Mouse (Mus musculus): ENCODE results near the gene Mybpc2. TPM values are rescaled to one million over a fixed set of nuclear protein-coding genes. Genes with fewer than 3 reads are reported as not detected.

The Mybpc2 gene
- polyA plus RNA-seq, 1 experiment from 2014 or later = 0.22 TPM

GRCm38 (mm10) chr7:44543071-44543470 is 18.6 kb upstream of the Mybpc2 start:
- Histone ChIP-seq H3K9me3 (no peaks in the 10 kb centered on the region), H3K27ac (replicated peaks) (no peak overlapping the region), H3K9ac (replicated peaks) (no peak overlapping the region), H3K4me2 (replicated peaks) (no peak overlapping the region), H3K4me3 (no peak overlapping the region), H3K27me3 (no peaks in the 10 kb centered on the region), H3K4me1 (peaks cover 13% of the 10 kb centered on the region), H3K36me3 (peaks cover 47% of the 10 kb centered on the region)
- ATAC-seq (ENCODE audit: low FRiP score, low read depth) = no peak
- WGBS = 81% methylated on average over 12 of the region's 12 CpGs

- Histone ChIP-seq H3K4me2 (replicated peaks) (no peak overlapping the region), H3K36me3 (peaks cover 52% of the 10 kb centered on the region), H3K27me3 (no peaks in the 10 kb centered on the region), H3K4me3 (no peak overlapping the region), H3K27ac (replicated peaks) (no peak overlapping the region), H3K4me1 (peaks cover 7% of the 10 kb centered on the region), H3K9me3 (no peaks in the 10 kb centered on the region), H3K9ac (replicated peaks) (no peak overlapping the region)
- ATAC-seq (ENCODE audit: low FRiP score, low read depth) = no peak
- 96% methylated on average over 11 of the region's 11 CpGs for WGBS
These were observed 18.1 kb upstream of the Mybpc2 start for GRCm38 (mm10) chr7:44542555-44542954.

GRCm38 (mm10) chr7:44538756-44539624 is 14.5 kb upstream of the Mybpc2 start:
- Histone ChIP-seq H3K27me3 (no peaks in the 10 kb centered on the region), H3K4me1 (no peaks in the 10 kb centered on the region), H3K36me3 (peaks cover 86% of the 10 kb centered on the region), H3K27ac (replicated peaks) (no peak overlapping the region), H3K9me3 (no peaks in the 10 kb centered on the region), H3K4me2 (replicated peaks) (no peak overlapping the region), H3K9ac (replicated peaks) (no peak overlapping the region), H3K4me3 (no peak overlapping the region)
- 92% methylated on average over 41 of the region's 41 CpGs for WGBS
- ATAC-seq (ENCODE audit: low FRiP score, low read depth) = no peak

- Histone ChIP-seq H3K27me3 (no peaks in the 10 kb centered on the region), H3K4me2 (replicated peaks) (no peak overlapping the region), H3K4me1 (no peaks in the 10 kb centered on the region), H3K9ac (replicated peaks) (no peak overlapping the region), H3K9me3 (no peaks in the 10 kb centered on the region), H3K4me3 (no peak overlapping the region), H3K27ac (replicated peaks) (no peak overlapping the region), H3K36me3 (peaks cover 96% of the 10 kb centered on the region)
- no peak for ATAC-seq (ENCODE audit: low FRiP score, low read depth)
- WGBS = 93% methylated on average over 13 of the region's 13 CpGs
These were observed 13.0 kb upstream of the Mybpc2 start for GRCm38 (mm10) chr7:44537496-44537895.

DNA sequence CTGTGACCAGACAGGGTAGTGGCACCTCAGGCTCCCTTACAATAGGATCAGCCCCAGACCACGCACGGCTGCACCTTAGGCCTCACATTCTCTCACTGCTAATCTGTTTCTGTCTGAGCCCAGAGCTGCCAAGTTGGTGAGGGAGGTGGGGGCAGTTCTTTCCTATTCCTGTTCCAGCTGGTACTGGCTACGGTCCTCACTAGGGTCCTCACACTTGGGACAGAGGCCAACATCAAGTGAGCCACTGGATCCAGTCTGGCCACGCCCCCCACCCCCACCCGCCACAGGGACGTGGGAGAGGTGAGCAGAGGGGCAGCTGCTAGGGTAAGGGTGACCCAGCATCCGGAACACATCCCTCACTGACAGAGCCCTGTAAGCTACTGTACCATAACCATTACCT is 12.6 kb upstream of the Mybpc2 start:
- Histone ChIP-seq H3K4me2 (replicated peaks) (no peak overlapping the region), H3K4me1 (no peaks in the 10 kb centered on the region), H3K36me3 (peaks cover 94% of the 10 kb centered on the region), H3K9me3 (no peaks in the 10 kb centered on the region), H3K9ac (replicated peaks) (no peak overlapping the region), H3K27me3 (no peaks in the 10 kb centered on the region), H3K27ac (replicated peaks) (no peak overlapping the region), H3K4me3 (no peak overlapping the region)
- ATAC-seq (ENCODE audit: low FRiP score, low read depth) = no peak
- WGBS = 85% methylated on average over 7 of the region's 7 CpGs

DNA sequence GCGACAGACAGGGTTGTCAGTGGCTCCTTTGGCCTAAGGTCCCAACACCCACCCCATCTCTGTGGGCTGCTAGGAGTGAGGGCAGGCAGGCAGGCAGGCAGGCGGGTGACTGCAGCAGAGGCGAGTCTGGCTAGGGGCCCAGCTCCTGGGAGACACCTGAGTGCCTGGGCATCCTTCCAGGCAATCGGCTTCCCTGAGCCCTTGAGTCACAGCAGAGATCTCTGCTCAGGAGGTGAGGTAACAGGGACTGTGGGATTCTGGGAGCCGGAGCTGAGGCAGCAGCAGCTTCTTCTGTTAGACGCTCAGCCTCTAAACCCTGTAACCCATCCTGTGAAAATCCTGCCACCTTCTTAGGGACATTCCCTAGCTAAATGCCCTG is 12.1 kb upstream of the Mybpc2 start:
- H3K4me3 ChIP-seq = no peak overlapping the region
- no peak for ATAC-seq (ENCODE audit: low FRiP score, low read depth)
- WGBS = 94% methylated on average over 6 of the region's 6 CpGs
- H3K27ac ChIP-seq (replicated peaks) = no peak overlapping the region
- H3K9ac ChIP-seq (replicated peaks) = no peak overlapping the region
- no peaks in the 10 kb centered on the region for H3K27me3 ChIP-seq
- peaks cover 89% of the 10 kb centered on the region for H3K36me3 ChIP-seq
- no peaks in the 10 kb centered on the region for H3K9me3 ChIP-seq
- no peaks in the 10 kb centered on the region for H3K4me1 ChIP-seq
- no peak overlapping the region for H3K4me2 ChIP-seq (replicated peaks)

DNA sequence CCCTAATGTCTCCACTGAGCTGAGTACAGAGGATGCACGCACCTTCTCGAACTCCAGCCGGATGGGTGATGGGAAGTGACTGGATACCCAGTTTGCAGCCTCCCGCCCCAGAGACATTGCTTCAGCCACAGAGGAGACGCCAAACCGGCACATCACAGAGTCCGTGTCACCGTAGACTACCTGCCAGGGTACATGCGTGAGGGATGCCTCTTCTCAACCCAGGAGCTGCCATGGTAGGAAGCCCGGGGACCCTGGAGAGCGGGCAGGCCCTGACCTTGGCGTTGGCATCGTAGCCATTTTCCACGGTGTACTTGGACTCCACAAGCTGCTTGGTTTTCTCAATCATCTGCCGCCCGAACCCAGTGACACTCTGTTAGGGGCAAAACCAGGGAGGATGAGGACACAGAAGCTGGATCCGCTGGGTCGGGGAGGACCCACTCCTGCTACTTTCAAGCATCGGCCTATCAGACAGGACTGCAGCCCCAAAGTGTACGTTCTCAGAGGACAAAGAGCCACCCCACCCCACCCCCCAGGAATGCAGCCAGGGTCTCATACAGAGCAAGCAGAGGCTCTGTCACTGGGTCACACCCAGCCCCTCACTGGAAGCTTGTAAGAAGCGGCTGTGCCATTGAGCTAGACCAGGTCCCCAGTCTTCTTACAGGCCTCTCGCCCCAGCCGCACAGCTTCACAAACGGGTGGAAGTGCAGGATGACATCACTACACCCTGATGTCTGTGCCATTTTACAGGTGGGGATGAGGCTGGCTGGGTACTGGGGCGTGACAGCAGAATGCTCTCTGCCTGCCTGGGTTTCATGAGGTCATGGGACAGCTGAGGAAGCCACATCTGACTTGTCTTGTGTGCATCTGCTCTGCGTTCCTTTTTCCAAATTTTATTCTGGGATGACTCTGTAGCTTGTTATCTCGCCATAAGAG is 11.5 kb upstream of the Mybpc2 start:
- H3K9ac ChIP-seq (replicated peaks) = no peak overlapping the region
- H3K4me3 ChIP-seq = no peak overlapping the region
- H3K27ac ChIP-seq (replicated peaks) = no peak overlapping the region
- ATAC-seq (ENCODE audit: low FRiP score, low read depth) = no peak
- H3K4me2 ChIP-seq (replicated peaks) = no peak overlapping the region
- H3K4me1 ChIP-seq = no peaks in the 10 kb centered on the region
- H3K27me3 ChIP-seq = no peaks in the 10 kb centered on the region
- H3K36me3 ChIP-seq = peaks cover 83% of the 10 kb centered on the region
- H3K9me3 ChIP-seq = no peaks in the 10 kb centered on the region
- WGBS = 92% methylated on average over 27 of the region's 27 CpGs

DNA sequence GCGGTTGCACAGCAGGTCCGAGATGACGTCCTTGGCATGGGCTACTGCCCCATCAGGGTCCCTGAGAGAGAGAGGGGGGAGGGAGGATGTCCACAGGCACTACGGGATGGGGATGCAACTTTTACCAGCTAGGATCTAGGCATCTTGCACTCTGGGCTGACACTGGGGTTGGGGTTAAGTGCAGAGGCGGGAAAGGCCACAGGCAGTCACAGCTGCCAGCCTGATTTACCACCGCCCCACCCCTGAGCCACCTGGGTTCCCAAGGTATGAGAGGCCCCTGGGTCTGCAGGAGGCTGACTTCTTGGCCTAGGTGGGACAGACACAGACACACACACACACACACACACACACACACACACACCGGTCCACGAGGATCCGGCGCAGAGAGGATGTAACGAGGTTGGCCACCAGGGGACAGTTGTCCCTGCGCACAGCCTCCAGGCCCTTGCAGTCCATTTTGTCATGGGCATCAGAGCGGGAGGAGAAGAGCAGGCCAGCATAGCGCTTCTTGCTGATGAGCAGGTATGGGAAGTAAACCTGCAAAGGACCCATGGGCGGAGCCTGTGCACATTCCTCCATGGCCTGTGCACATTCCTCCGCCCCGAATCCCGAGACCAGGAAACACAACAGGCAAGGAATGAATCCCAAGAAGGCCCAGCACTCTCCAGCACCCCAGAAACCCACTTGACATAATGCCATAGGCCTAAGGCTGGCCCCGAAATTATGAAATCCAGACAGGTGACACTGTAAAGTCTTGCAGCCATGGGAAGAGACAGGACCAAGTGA is 10.4 kb upstream of the Mybpc2 start:
- no peak overlapping the region for H3K4me2 ChIP-seq (replicated peaks)
- ATAC-seq (ENCODE audit: low FRiP score, low read depth) = no peak
- H3K27me3 ChIP-seq = 0 out of 2 replicates have a peak, but pooled peaks cover 5% of the 10 kb centered on the region
- no peaks in the 10 kb centered on the region for H3K9me3 ChIP-seq
- H3K27ac ChIP-seq (replicated peaks) = no peak overlapping the region
- 90% methylated on average over 19 of the region's 19 CpGs for WGBS
- H3K9ac ChIP-seq (replicated peaks) = no peak overlapping the region
- peaks cover 72% of the 10 kb centered on the region for H3K36me3 ChIP-seq
- H3K4me1 ChIP-seq = no peaks in the 10 kb centered on the region
- no peak overlapping the region for H3K4me3 ChIP-seq

- 92% methylated on average over 13 of the region's 13 CpGs for WGBS
- no peak for ATAC-seq (ENCODE audit: low FRiP score, low read depth)
- Histone ChIP-seq H3K4me3 (no peak overlapping the region), H3K4me1 (no peaks in the 10 kb centered on the region), H3K9ac (replicated peaks) (no peak overlapping the region), H3K27me3 (peaks cover 10% of the 10 kb centered on the region; the same call in 1 of the 2 replicates), H3K36me3 (peaks cover 66% of the 10 kb centered on the region), H3K9me3 (no peaks in the 10 kb centered on the region), H3K4me2 (replicated peaks) (no peak overlapping the region), H3K27ac (replicated peaks) (no peak overlapping the region)
These were observed 9.8 kb upstream of the Mybpc2 start for GRCm38 (mm10) chr7:44534242-44534641.

DNA sequence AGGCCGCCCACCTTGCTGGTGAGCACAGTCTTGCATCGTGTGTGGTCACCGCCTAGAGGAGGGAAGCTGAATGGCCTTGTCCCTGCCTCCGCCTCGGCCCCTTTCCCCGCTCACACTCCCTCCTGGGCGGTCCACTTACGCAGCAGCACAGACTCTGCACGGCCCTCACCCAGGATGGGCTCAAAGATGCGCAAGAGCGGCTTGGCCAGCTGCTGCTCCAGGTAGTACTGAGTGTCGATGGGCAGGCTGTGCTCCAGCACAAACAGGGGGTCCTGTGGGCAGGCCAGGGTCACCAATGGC is 9.2 kb upstream of the Mybpc2 start:
- H3K36me3 ChIP-seq = peaks cover 61% of the 10 kb centered on the region
- 76% methylated on average over 12 of the region's 12 CpGs for WGBS
- ATAC-seq (ENCODE audit: low FRiP score, low read depth) = no peak

GRCm38 (mm10) chr7:44532918-44533745 is 8.7 kb upstream of the Mybpc2 start:
- H3K36me3 ChIP-seq = peaks cover 55% of the 10 kb centered on the region
- H3K4me2 ChIP-seq (replicated peaks) = no peak overlapping the region
- 92% methylated on average over 29 of the region's 29 CpGs for WGBS
- H3K27ac ChIP-seq (replicated peaks) = no peak overlapping the region
- no peak overlapping the region for H3K4me3 ChIP-seq
- no peaks in the 10 kb centered on the region for H3K9me3 ChIP-seq
- no peak for ATAC-seq (ENCODE audit: low FRiP score, low read depth)
- H3K9ac ChIP-seq (replicated peaks) = no peak overlapping the region
- peaks cover 2% of the 10 kb centered on the region for H3K4me1 ChIP-seq
- H3K27me3 ChIP-seq = peaks cover 21% of the 10 kb centered on the region

More for the DNA sequence above, 9.2 kb upstream of the Mybpc2 start:
- Histone ChIP-seq H3K4me3 (no peak overlapping the region), H3K4me2 (replicated peaks) (no peak overlapping the region), H3K27ac (replicated peaks) (no peak overlapping the region), H3K27me3 (peaks cover 15% of the 10 kb centered on the region), H3K9me3 (no peaks in the 10 kb centered on the region), H3K9ac (replicated peaks) (no peak overlapping the region), H3K4me1 (no peaks in the 10 kb centered on the region)

All from midbrain, embryonic 12.5 days (tissue).